Mouse (Mus musculus) hindbrain, embryonic 16.5 days (tissue): ENCODE measurements around the gene Tdgf1. TPM values are rescaled to one million over a fixed set of nuclear protein-coding genes. Genes with fewer than 3 reads are reported as not detected.

Source experiments
- ATAC-seq: fragments of 200-750 bp; cut with Nextera tagmentation; 2 replicates; pipeline ENCODE4 v1.8.0; 2017; ENCODE audit warnings: moderate TSS enrichment, moderate library complexity
- H3K27ac ChIP-seq: fragments of 300-500 bp; sonication (generic); 2 replicates; pipeline ENCODE4 v1.5.1; 2014; ENCODE audit warnings: low read depth, mild to moderate bottlenecking, control low read depth, low read length, moderate library complexity
- H3K27me3 ChIP-seq: fragments of 300-500 bp; sonication (generic); replicated peaks from 2 replicates; pipeline ENCODE4 v1.6.1; 2014; ENCODE audit warnings: low read length; ENCODE audit not compliant: control insufficient read depth, insufficient read depth
- H3K36me3 ChIP-seq: fragments of 300-500 bp; sonication (generic); 2 replicates; pipeline ENCODE4 v1.6.1; 2014; ENCODE audit warnings: mild to moderate bottlenecking, low read length, moderate library complexity, mixed read lengths; ENCODE audit not compliant: control insufficient read depth, insufficient read depth
- H3K4me1 ChIP-seq: fragments of 300-500 bp; sonication (generic); 2 replicates; pipeline ENCODE4 v1.6.1; 2014; ENCODE audit warnings: low read depth, low read length; ENCODE audit not compliant: control insufficient read depth, insufficient read depth
- H3K4me2 ChIP-seq: fragments of 300-500 bp; sonication (generic); 2 replicates; pipeline ENCODE4 v1.6.1; 2014; ENCODE audit warnings: mild to moderate bottlenecking, low read length, control low read depth, moderate library complexity
- H3K4me3 ChIP-seq: fragments of 300-500 bp; sonication (generic); 2 replicates; pipeline ENCODE4 v1.5.1; 2014; ENCODE audit warnings: mild to moderate bottlenecking, low read length, control low read depth, moderate library complexity
- H3K9ac ChIP-seq: fragments of 300-500 bp; sonication (generic); 2 replicates; pipeline ENCODE4 v1.6.1; 2014; ENCODE audit warnings: low read depth, mild to moderate bottlenecking, control low read depth, low read length, moderate library complexity
- H3K9me3 ChIP-seq: fragments of 300-500 bp; sonication (generic); 2 replicates; pipeline ENCODE4 v1.6.1; 2014; ENCODE audit warnings: mild to moderate bottlenecking, low read length, moderate library complexity; ENCODE audit not compliant: control insufficient read depth
- WGBS: fragments of 180-500 bp; shearing (Covaris S2); extraction: QIAGEN DNeasy Blood & Tissue Kit; methylation state at CpG from one replicate; pipeline ENCODE4 v1.1.7; 2014; 5-methylcytosine and 5-hydroxymethylcytosine counted together
- polyA plus RNA-seq: library from polyadenylated mRNA; unstranded; fragments of >200 nt; fragmentation: Nextera tagmentation; extraction: Ambion mirVana; gene quantifications from 2 replicates; pipeline ENCODE4 v1.2.1, GENCODE M21; 2015

The Tdgf1 gene
- polyA plus RNA-seq, 1 experiment from 2014 or later, result 0.28 TPM

DNA sequence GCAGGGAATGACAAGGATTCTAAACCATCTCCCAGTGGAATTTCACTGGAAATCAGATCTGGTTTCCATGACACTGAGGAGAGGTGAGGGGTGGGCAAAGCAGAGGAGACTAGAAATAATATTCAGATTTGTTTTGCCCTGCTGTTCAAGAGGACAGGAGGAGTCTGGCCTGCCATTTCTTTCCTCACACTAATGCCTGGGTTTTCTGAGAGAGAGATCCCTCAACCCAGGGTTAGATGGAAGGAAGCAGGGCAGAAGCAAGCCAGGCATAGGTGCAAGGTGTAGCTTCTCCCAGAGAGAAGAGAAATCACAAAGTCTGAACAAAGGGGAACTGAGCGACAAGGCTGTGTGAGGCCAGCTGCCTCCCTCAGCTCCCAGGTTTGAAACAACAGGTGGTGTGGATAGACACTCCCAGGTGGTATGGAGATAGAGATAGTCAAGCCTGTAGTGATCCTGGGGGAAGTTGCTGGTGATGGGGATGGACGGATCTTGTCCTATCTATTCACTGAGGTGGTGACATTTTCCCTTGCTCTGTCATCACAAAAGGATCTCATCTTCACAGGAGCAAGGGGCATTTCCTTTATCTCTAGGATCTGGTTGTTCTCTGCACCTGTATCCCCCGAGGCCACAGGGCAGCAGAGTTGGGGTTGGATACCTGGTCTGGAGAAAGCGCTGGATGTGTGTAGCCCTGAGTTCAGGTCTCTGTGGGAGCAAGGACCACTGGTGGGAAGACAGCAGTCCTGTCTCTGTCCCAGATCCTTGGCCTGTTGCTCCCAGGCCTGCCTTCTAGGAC lies 37.9 kb downstream of the Tdgf1 start:
- Histone ChIP-seq H3K4me3 (no peak overlapping the region), H3K27ac (no peak overlapping the region), H3K9me3 (no peaks in the 10 kb centered on the region), H3K36me3 (no peaks in the 10 kb centered on the region), H3K27me3 (no peaks in the 10 kb centered on the region), H3K4me2 (no peak overlapping the region), H3K4me1 (no peaks in the 10 kb centered on the region), H3K9ac (no peak overlapping the region)
- no peak for ATAC-seq
- 87% methylated on average over 4 of the region's 4 CpGs for WGBS

DNA sequence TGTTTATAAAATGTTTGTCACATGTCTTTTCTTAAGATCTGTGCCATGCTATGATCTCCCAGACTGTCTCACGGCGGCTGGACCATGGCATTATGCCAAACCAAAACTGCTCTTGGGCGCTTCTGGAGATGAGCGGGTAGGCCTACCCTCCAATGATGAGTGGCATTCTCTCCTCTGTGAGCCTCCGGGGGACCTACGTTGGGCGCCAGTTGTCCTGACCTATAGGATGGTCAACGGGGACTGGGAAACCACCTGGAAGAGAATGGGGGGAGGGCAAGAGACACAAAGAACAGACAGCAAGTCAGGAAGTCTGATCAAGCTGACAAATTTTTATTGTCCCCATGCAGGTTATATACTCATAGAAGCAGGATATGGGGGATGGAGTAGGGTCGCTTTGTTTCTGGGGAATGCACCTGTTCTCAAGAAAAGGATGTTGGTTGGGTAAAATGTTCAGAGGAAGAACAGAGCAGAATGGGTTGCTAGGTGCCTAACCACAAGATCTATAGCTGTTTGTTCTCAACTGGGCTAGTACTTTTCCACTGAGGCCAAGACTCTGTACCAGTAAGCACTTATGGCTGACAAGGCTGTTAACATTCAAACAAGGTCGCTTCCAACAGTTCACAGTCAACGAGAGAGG lies 38.6 kb downstream of the Tdgf1 start:
- Histone ChIP-seq H3K4me3 (no peak overlapping the region), H3K4me1 (no peaks in the 10 kb centered on the region), H3K9ac (no peak overlapping the region), H3K4me2 (no peak overlapping the region), H3K9me3 (no peaks in the 10 kb centered on the region), H3K27me3 (no peaks in the 10 kb centered on the region), H3K27ac (no peak overlapping the region), H3K36me3 (no peaks in the 10 kb centered on the region)
- 93% methylated on average over 11 of the region's 11 CpGs for WGBS
- no peak for ATAC-seq

DNA sequence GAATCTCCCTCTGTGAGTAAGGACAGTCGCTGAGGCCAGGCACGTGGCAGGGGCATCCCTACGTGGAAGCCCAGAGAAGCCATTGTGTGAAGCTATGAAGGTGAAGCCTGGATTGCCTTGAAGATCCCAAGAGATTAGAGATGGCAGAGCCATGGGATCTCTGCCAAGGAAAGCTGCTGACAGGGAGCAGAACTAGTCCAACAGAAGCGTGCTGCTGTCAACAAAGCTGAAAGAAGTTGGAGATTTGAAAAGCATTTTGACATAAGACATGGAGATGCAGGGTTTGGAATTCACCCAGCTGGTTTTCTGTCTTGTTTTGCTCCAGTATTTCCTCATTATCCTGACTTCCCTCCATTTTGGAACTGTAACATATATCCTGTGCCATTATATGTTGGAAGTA lies 43.7 kb downstream of the Tdgf1 start:
- no peak overlapping the region for H3K9ac ChIP-seq
- H3K27me3 ChIP-seq, result no peaks in the 10 kb centered on the region
- WGBS, result 83% methylated on average over 4 of the region's 4 CpGs
- H3K9me3 ChIP-seq, result no peaks in the 10 kb centered on the region
- H3K27ac ChIP-seq, result no peak overlapping the region
- no peaks in the 10 kb centered on the region for H3K4me1 ChIP-seq
- ATAC-seq, result no peak
- no peak overlapping the region for H3K4me3 ChIP-seq
- H3K36me3 ChIP-seq, result no peaks in the 10 kb centered on the region
- no peak overlapping the region for H3K4me2 ChIP-seq

DNA sequence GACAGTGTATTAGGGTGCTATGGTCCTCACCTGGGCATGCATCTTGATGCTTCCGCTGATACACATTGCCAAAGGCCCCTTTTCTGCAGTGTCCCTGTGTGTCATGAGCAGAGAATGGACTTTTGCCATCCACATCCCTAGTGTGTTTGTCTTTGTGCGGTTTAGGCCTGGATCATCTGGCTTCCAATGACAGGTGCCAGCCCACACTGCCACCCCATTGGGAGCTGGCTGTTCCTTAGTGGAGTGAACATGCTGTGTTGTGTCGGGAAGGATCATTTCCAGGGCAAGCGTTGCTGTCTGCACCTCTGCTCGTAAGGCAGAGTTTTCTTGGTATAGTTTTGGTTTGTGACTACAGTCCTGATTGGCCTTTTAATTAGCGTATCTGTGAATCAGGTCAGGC lies 44.8 kb downstream of the Tdgf1 start:
- Histone ChIP-seq H3K36me3 (no peaks in the 10 kb centered on the region), H3K4me1 (no peaks in the 10 kb centered on the region; the same call in 1 of the 2 replicates), H3K27ac (no peak overlapping the region), H3K4me3 (no peak overlapping the region), H3K4me2 (no peak overlapping the region), H3K9me3 (no peaks in the 10 kb centered on the region), H3K9ac (no peak overlapping the region), H3K27me3 (no peaks in the 10 kb centered on the region)
- ATAC-seq, result no peak
- 80% methylated on average over 6 of the region's 6 CpGs for WGBS

DNA sequence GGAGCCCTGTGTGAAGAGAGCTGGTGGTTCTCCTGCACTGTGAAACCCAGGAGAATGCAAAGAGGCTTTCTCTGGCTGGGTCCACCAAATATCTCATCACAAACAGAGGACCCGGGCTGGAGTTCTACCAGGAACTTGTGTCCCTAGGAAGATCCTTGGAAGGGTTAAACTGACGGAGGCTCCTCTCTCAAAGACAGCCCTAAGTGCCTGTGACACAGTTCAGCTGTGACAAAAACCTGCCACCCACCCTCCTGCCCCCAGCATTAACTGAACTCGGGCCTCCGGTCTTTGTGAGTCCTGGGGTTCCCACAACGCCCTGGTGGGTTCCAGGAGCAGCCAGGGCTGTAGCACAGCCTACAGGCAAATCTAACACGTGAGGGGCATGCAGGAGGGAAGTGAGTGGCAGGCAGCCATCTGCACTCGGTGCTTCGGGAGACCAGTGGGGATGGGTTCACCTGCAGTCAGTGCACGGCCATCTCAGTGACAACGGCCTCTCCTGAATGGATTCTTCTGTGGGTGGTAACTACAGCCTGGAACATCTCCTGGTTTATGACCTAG lies 46.4 kb downstream of the Tdgf1 start:
- H3K4me1 ChIP-seq, result no peaks in the 10 kb centered on the region; the same call in 1 of the 2 replicates
- 69% methylated on average over 10 of the region's 10 CpGs for WGBS
- ATAC-seq, result no peak

DNA sequence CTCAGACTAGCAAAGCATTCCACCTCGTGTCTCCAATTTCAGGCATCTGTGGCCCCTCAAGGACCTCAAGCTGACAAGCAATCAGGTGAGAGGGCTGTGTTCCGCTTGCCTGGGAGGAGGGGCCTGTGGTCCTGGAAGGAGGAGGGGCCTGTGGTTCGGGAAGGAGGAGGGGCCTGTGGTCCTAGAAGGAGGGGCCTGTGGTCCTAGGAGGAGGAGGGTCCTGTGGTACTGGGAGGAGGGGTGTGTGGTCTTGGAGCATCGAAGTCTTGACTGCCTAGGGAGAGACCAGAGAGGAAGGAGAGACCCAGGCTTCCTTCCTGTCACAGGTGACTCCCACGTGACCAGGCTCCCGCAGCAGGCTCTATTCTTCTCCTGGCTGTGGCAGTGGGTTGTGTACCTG lies 49.4 kb downstream of the Tdgf1 start:
- H3K27ac ChIP-seq, result no peak overlapping the region
- no peaks in the 10 kb centered on the region; the same call in 1 of the 2 replicates for H3K4me1 ChIP-seq
- no peaks in the 10 kb centered on the region for H3K36me3 ChIP-seq
- no peak for ATAC-seq
- H3K4me2 ChIP-seq, result peak overlapping the region; percentile 34
- no peak overlapping the region for H3K4me3 ChIP-seq
- no peaks in the 10 kb centered on the region for H3K9me3 ChIP-seq
- H3K27me3 ChIP-seq, result no peaks in the 10 kb centered on the region; the same call in 1 of the 2 replicates
- H3K9ac ChIP-seq, result no peak overlapping the region; the same call in 1 of the 2 replicates
- 14% methylated on average over 6 of the region's 6 CpGs for WGBS

More for the DNA sequence above, 46.4 kb downstream of the Tdgf1 start:
- Histone ChIP-seq H3K9ac (no peak overlapping the region), H3K36me3 (no peaks in the 10 kb centered on the region), H3K4me2 (no peak overlapping the region), H3K4me3 (no peak overlapping the region), H3K9me3 (no peaks in the 10 kb centered on the region), H3K27ac (no peak overlapping the region), H3K27me3 (no peaks in the 10 kb centered on the region; the same call in 1 of the 2 replicates)

DNA sequence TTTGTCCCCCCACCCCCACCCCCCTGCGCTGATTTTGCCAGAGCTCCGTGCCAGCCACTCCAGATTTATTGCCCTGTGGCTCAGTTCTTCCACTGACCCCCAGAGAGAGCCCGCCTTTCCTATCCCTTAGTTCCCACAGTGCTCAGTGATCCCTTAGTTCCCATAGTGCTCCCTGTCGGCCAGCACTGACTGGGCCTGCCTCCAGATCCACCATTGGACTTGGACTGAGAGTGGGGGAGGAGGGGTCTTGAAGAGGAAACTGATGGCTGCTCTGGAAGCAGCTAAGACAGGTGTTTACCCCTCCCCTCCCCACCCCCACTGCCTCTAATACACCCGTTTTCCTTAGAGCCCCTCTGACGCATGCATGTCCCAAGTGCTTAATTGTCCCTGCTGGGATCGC lies 50.0 kb downstream of the Tdgf1 start:
- 13% methylated on average over 7 of the region's 7 CpGs for WGBS
- H3K9me3 ChIP-seq, result no peaks in the 10 kb centered on the region
- ATAC-seq, result peak; percentile 51; the same call in 1 of the 2 replicates
- H3K9ac ChIP-seq, result no peak overlapping the region
- H3K27ac ChIP-seq, result no peak overlapping the region
- H3K27me3 ChIP-seq, result no peaks in the 10 kb centered on the region; the same call in 1 of the 2 replicates
- H3K4me2 ChIP-seq, result peak overlapping the region; percentile 34
- no peak overlapping the region for H3K4me3 ChIP-seq
- no peaks in the 10 kb centered on the region for H3K36me3 ChIP-seq
- no peaks in the 10 kb centered on the region; the same call in 1 of the 2 replicates for H3K4me1 ChIP-seq

DNA sequence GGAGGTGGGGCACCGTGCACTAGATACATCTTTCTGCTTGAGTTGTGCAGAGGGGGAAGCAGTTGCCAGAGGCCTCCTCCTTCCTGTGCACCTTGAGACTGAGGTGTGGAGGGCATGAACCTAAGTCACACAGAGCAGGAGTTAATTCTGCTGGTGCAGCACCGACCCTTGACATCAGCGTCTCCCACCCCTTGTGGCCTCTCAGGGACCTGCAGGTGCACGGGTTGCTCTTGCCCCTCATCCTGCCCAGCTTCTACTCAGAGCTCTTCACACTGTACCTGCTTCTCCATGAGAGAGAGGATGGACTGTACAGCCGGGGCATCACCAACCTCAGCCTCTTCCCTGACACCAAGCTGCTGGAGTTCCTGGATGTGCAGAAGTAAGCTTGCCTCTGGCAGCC lies 50.5 kb downstream of the Tdgf1 start:
- no peak overlapping the region; the same call in 1 of the 2 replicates for H3K9ac ChIP-seq
- H3K27me3 ChIP-seq, result no peaks in the 10 kb centered on the region; the same call in 1 of the 2 replicates
- no peaks in the 10 kb centered on the region for H3K36me3 ChIP-seq
- 63% methylated on average over 5 of the region's 5 CpGs for WGBS
- ATAC-seq, result 0 out of 2 replicates have a peak, but pooled peaks have one; percentile 10
- H3K4me1 ChIP-seq, result no peaks in the 10 kb centered on the region; the same call in 1 of the 2 replicates
- no peak overlapping the region for H3K27ac ChIP-seq
- no peak overlapping the region for H3K4me2 ChIP-seq
- no peak overlapping the region for H3K4me3 ChIP-seq
- no peaks in the 10 kb centered on the region for H3K9me3 ChIP-seq

DNA sequence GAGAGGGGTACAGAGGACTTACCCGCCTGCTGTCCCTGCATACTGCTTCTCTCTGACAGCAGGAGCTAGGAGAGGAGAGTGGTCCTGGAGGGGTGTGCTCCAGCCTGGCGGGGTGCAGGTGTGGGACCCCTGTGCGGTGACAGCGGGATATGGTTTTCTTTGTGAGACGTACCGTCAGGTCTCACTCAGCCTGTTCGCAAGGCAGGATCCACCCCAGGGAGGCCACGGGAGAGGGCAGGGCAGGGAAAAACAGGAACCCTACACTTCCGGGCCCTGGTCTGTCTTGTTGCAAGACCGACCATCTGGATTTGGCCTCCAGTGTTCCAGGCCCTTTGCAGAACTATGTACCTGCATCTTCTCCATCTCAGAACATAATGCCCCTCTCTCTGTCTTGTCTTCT lies 52.5 kb downstream of the Tdgf1 start:
- no peak for ATAC-seq
- no peak overlapping the region for H3K9ac ChIP-seq
- no peak overlapping the region for H3K4me3 ChIP-seq
- no peak overlapping the region for H3K27ac ChIP-seq
- no peaks in the 10 kb centered on the region; the same call in 1 of the 2 replicates for H3K27me3 ChIP-seq
- H3K4me2 ChIP-seq, result no peak overlapping the region
- H3K9me3 ChIP-seq, result no peaks in the 10 kb centered on the region
- WGBS, result 68% methylated on average over 10 of the region's 10 CpGs
- no peaks in the 10 kb centered on the region; the same call in 1 of the 2 replicates for H3K4me1 ChIP-seq
- no peaks in the 10 kb centered on the region for H3K36me3 ChIP-seq
